Mouse (Mus musculus): ENCODE results near the gene Cep135.
A peak's percentile ranks its signal among the peaks of the same experiment; 100 is the strongest.

The Cep135 gene

DNA sequence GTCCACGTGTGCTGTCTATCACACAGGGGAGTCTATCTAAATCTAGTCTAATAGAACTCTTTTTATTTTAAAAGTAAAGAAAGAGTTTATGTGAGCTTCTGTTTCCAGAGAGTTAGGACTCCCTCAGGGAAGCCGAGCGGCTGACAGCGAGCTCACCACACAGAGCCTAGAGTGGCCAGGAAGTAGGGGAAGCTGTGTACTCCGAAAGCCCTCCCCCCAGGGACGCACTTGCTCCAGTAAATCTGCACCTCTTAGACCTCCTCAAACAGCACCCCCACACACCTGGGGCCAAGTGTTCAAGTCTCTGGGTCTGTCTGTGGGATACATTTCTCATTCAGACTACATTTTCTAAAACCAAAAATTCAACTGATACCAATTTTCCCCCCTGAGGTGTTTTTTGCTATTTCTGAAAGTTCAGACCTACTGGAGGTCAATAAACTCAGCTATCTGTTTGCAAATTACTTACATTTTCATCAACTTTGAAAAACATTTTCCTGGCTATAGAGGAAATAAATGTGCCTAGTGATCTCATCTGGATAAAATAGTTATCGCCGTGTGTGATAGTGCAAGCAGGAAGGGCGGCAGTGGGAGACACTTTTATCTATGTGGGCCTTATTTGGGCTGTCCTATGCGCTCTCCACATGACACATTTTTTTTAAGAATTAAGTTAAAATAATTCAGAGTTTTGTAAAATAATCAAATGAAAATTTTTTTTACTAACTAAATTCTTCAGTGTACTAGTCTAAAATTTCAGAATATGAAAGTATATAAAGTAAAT is 56.8 kb downstream of the Cep135 start:
- no peak for DNase-seq (ENCODE audit: low spot score)

DNA sequence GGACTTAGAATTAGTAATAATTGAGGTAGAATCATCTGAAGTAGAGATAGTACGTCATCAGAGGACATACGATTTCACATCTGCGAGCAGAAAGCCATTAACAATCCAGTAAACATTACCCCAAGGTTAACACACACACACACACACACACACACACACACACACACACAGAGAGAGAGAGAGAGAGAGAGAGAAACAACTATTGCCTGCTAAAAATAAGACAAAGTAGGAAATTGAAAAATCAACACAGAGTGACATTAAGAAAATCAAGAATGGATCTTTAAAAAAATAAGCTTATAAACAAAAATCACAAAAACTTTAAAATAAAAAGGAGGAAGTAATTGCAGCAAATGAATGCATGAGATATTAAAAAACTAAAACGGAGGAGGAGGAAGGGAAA is 61.4 kb downstream of the Cep135 start:
- no peak for DNase-seq (ENCODE audit: low spot score)

DNA sequence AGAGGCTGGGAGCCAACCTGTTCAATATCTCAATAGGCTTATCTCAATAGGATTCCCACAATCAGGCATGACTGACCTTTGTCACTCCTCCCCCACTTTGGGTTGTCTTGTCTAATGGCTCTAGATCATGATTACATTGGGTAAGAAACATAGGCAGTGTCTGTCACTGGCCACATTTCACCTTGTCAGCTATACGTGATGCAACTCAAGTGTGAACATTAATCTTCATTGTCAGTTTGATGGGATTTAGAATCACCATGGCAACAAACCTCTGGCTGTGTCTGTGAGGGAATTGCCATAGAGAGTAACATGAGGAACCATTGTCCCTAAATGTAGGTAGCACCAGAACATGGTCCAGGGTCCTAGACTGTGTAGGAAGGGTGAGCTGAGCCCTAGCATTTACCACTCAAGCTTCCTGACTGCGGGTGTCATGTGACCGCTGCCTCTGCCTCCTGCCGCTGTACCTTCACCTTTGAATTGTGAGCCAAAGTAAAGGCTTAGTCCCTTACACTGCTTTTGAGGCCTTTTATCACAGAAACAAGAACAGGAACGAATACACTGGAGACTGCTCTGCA is 62.7 kb downstream of the Cep135 start:
- no peak for DNase-seq (ENCODE audit: low spot score)

- no peak for DNase-seq (ENCODE audit: low spot score)
Measured at GRCm38 (mm10) chr5:76656212-76656611, 67.7 kb downstream of the Cep135 start, which contains the start of gene C530008M17Rik. TSS of gene C530008M17Rik (plus strand) at chr5:76656512.

DNA sequence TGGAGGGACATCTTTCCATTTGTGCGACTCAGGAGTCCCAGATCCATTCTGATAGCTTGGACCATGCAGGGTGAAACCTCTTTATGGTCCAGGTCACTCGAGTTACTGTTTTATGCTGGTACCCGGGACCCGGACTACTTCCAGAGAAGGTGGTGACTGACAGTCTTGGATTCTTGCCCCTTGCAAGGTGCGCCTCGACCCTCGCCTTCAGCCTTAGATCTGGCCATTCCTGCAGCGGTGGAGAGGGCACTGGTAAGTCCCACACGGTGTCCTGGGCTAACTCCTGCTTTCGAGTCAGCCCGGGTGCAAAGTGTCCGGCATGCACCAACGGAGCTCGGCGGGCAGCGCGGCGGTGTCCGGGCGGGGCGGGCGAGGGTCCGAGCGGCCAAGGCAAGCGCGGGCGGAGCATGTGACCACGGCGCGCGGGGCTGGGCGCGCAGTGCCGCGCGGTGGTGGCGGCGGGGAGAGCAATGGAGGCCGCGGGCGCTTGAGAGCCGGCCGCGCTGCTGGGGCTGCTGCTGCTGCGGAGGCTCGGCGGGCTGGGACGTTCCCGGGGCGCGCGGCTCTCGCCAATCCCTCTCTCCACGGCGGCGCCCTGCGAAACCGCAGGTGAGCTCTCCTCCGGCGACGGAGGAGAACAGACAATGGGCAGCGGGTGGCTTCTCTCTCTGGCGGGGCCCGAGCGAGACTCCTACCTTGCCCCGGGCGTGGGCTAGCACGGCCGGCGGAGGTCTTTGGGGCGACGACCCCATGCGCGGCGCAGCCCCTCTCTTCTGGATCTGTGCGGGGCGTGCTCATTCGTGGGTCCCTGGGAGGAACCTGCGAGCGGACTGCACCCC is 69.0 kb downstream of the Cep135 start:
- peak; percentile 40 for DNase-seq (ENCODE audit: low spot score)

- DNase-seq (ENCODE audit: low spot score), result peak; percentile 6
Measured at GRCm38 (mm10) chr5:76658084-76658934, 69.8 kb downstream of the Cep135 start.

GRCm38 (mm10) chr5:76659958-76660635 is 71.6 kb downstream of the Cep135 start:
- DNase-seq (ENCODE audit: low spot score), result no peak

- no peak for DNase-seq (ENCODE audit: low spot score)
Measured at GRCm38 (mm10) chr5:76661310-76661709, 72.8 kb downstream of the Cep135 start.

GRCm38 (mm10) chr5:76664936-76665335 is 76.4 kb downstream of the Cep135 start:
- no peak for DNase-seq (ENCODE audit: low spot score)

DNA sequence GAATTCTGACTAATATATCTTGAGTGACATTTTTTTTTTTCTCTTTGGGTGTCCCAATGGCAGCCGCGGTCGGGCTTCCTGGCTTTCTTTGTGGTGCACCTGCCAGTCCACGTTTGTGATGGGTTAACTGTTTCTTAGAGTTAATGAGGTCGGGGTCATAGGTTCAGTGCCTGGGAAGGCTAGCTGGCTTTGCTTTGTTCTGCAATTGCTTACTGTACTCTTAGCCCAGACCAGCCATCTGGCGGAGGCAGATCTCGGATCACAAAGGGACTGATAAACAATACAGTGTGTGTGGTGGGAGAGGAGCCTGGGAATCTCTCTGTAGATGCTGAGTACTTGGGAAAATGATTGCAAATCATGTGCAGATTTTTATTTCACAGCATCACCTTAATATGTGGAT is 76.9 kb downstream of the Cep135 start:
- DNase-seq (ENCODE audit: low spot score), result no peak

DNA sequence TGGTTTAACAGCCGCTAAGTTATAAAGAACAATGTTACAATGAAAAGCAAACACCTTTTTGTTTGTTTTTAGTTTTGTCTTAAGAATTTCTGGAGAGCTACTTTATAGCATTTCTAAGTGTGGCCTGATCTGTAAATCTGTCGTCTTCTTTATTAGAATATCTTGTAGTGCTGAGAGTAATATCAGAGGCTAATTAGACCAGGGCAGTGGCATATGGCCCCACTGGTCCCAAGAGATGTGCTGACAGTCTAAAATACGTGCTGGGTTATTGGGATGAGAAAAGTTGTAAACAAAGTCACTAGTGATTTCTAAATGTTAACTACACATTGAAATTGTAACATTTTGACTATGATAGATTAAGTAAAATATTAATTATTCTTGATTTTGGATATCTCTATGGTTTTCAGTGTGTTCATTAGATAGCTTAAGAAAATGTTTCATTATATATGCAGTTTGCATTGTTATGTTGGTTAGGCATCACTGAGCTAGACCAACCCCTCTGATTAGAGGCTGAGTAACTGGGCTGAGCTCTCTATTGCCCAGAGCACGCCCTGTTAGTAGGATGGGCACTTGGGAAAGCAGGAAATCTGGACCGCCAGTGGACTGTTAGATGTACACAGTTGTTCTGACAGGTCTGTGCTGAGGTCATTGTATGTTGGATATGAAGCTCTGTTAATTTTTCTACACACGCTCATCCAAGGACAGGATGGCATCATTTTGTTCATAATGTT is 77.7 kb downstream of the Cep135 start:
- DNase-seq (ENCODE audit: low spot score), result no peak

- DNase-seq (ENCODE audit: low spot score), result no peak
Measured at GRCm38 (mm10) chr5:76668118-76668517, 79.6 kb downstream of the Cep135 start.

DNA sequence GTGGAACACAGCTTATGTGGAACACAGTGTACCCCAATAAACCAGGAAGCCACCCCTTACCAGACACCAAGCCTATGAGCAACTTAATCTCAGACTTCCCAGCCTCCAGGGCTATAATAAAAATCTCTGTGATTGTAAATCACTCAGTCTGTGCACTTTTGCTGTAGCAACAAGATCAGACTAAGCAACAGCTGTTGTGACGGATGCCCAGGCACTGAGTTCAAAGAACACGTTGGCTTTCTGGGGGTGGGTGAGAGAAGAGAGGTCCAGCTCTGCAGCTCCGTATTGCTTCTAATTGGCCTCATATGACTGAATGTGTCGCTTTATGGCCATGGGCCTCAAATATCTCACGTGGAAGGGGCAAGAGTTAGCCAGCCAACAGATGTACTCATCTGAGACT is 80.0 kb downstream of the Cep135 start:
- DNase-seq (ENCODE audit: low spot score), result no peak

- DNase-seq (ENCODE audit: low spot score), result no peak
Measured at GRCm38 (mm10) chr5:76670183-76670582, 81.7 kb downstream of the Cep135 start.

DNA sequence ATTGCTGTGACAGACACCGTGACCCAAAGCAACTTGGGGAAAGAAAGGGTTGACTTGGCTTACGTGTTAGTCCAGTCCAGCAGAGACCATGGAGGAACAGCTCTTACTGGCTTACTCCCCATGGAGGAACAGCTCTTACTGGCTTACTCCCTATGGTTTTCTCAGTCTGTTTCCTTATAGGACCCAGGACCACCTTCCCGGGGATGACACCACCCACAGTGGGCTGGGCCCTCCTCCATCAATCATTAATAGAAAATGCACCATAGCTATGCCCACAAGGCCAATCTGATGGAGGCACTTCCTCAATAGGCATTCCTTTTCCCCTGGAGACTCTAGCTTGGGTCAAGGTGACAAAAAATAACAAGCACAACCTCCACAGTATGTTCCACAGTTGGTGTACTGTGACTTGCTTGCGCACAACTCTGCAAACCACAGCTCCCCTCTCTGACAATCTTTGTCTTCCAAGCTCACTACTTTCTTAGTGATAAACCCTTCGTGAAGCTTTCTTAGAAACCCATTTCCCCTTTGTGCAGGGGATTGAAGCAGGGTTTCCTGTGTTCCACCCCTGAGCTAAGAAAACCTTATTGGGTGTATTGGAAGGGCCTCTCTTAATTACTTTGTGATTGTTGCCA is 85.6 kb downstream of the Cep135 start:
- DNase-seq (ENCODE audit: low spot score), result no peak

- no peak for DNase-seq (ENCODE audit: low spot score)
Measured at GRCm38 (mm10) chr5:76675369-76675768, 86.9 kb downstream of the Cep135 start.

GRCm38 (mm10) chr5:76680959-76681358 is 92.5 kb downstream of the Cep135 start:
- DNase-seq (ENCODE audit: low spot score), result no peak

DNA sequence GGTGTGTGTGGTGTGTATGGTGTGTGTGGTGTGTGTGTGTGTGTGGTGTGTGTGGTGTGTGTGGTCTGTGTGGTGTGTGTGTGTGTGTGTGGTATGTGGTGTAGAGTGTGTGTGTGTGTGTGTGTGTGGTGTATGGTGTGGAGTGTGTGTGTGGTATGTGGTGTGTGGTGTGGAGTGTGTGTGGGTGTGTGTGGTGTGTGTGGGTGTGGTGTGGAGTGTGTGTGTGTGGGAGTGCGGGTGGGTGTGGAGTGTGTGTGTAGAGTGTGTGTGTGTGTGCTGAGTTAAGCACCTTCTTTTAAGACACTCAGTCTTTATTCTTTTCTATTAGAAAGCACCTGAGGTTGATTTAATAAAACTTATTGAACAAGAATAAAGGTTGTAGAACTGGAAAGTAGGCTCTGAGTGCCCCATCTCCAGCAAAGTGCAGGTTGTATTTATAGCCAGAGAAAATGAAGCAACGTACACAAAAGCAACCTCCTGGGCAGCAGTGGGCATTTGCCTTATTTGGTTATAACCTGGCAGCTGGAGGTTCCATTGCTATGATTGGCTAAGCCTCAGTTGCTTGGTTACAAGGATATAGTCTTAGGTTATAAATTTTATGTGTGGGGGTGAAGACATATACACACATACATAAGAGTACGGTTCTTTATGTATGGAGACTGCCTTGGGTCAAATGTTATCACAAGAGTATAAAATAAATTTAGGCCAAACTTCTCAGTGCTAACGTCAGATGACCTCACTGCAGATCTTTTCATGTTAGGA is 93.6 kb downstream of the Cep135 start:
- DNase-seq (ENCODE audit: low spot score), result no peak

DNA sequence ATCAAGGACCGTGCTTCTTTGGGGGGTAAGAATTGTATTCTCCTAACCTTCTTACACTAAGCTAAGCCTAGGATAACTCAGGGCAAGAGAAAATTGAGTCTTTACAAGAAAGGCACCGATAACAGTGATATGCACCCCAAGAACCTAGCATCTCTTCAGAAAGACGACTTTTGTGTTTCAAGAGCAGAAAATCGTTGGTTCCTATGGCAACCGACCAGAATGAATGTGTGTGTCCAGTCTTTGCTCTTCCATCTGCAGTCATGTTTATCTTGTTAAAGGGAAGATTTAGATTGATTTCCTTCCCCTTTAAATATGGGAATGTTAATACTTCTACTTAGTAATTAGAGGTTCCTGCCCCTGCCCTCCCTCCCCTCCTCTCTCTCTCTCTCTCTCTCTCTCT is 95.0 kb downstream of the Cep135 start:
- no peak for DNase-seq (ENCODE audit: low spot score)

Measured in urinary bladder, postnatal 25 days (tissue).